In the genomic region with DNA sequence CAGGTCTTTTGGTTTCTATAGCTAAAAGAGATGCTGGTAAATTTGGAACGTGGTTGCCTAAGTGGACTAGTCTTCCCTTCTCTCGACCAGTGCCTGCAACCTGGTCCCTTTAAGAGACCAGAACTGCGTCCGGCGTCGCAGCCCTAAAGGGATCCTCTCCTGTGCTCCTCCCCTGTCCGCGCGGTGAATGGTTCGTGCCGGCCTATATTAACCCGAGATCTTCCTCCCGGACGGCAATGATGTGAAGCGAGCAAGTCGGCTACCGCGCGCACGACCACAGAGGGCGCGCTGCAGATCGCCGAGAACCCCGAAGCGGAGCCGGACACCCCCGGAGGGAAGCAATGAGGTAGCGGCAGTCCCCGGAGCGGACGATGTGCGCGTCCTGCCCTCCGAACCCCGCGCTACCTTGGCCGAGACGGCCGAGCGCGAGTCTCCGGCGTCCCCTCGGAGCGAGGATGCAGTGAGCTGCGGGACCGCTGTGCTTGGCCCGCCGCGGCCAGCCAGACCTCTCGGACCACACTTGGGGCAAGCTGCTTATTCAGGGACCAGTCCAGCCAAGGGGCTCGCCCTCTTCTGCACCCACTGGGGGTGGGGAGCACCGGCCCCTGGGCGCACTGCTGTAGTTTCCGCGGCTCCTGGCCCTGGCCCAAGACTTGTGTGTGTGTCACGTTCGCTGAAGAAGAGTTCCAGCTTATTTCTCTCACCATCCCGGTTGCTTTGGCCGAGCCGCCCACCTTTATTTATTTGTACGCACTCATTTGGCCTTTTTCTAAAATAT, we compare ENCODE assay signal across 1 mouse cellular context.
TF ChIP-seq lines count a peak whose summit lies in the region.

A gene (plus strand): TSS at position 233 of the 778 bp plus-strand sequence.

TF ChIP-seq in CH12.LX, 34 proteins besides CTCF, POLR2A, EP300 and RAD21 (continued from another document):
- TF ChIP-seq JUND (conservative IDR thresholded peaks at IDR 0.05; ENCODE audit: low read depth, low read length) (no peak), TBP (conservative IDR thresholded peaks at IDR 0.05; ENCODE audit: low read depth, low read length) (peak; percentile 98), CHD1 (IDR thresholded peaks at IDR 0.05; ENCODE audit: low read depth, low read length) (peak; percentile 94; the same call in 1 of the 2 replicates), RCOR1 (conservative IDR thresholded peaks at IDR 0.05; ENCODE audit: low read depth, low read length) (peak; percentile 76; the same call in 1 of the 2 replicates), MAFK (IDR thresholded peaks at IDR 0.05; ENCODE audit: insufficient replicate concordance, low read length) (0 out of 2 replicates have a peak, but pooled peaks have one; percentile 14), MAX (IDR thresholded peaks at IDR 0.05; ENCODE audit: low read length) (peak; percentile 76; the same call in 1 of the 2 replicates), E2F4 (IDR thresholded peaks at IDR 0.05; ENCODE audit: insufficient replicate concordance, low read depth, low read length) (0 out of 2 replicates have a peak, but pooled peaks have one; percentile 3), HCFC1 (IDR thresholded peaks at IDR 0.05; ENCODE audit: low read depth, low read length) (peak; percentile 70), CHD2 (IDR thresholded peaks at IDR 0.05; ENCODE audit: low read length) (no peak; the same call in 1 of the 2 replicates), IRF4 (IDR thresholded peaks at IDR 0.05; ENCODE audit: low read depth, low read length) (peak; percentile 75), MEF2A (IDR thresholded peaks at IDR 0.05; ENCODE audit: borderline replicate concordance, low read depth, low read length) (peak; percentile 83), BHLHE40 (IDR thresholded peaks at IDR 0.05; ENCODE audit: low read depth, low read length) (peak; percentile 60), ZNF384 (IDR thresholded peaks at IDR 0.05; ENCODE audit: low read depth, low read length) (peak; percentile 22; the same call in 1 of the 2 replicates), PAX5 (IDR thresholded peaks at IDR 0.05; ENCODE audit: low read length) (no peak), ZKSCAN1 (IDR thresholded peaks at IDR 0.05; ENCODE audit: borderline replicate concordance, low read depth, low read length) (no peak), POLR2AphosphoS2 (IDR thresholded peaks at IDR 0.05; ENCODE audit: low read depth, low read length) (peak; percentile 99), GABPA (IDR thresholded peaks at IDR 0.05; ENCODE audit: insufficient replicate concordance, low read depth, low read length) (no peak), NRF1 (IDR thresholded peaks at IDR 0.05; ENCODE audit: low read depth, low read length) (peak; percentile 56), ZMIZ1 (IDR thresholded peaks at IDR 0.05; ENCODE audit: low read depth, low read length) (peak; percentile 100), USF1 (IDR thresholded peaks at IDR 0.05; ENCODE audit: low read depth, low read length) (no peak), UBTF (IDR thresholded peaks at IDR 0.05; ENCODE audit: low read depth, low read length) (peak; percentile 100), TCF12 (IDR thresholded peaks at IDR 0.05; ENCODE audit: low read depth, low read length) (peak; percentile 99), NELFE (IDR thresholded peaks at IDR 0.05; ENCODE audit: low read depth, low read length) (peak; percentile 100), ELF1 (IDR thresholded peaks at IDR 0.05; ENCODE audit: low read depth, low read length) (peak; percentile 74), KAT2A (IDR thresholded peaks at IDR 0.05; ENCODE audit: insufficient replicate concordance, low read length) (peak; percentile 67; the same call in 1 of the 2 replicates)
